Mouse (Mus musculus): ENCODE results near the gene Crbn.

The Crbn gene

GRCm38 (mm10) chr6:106799333-106800226 lies at the start of gene Crbn:
Crbn (minus strand) TSS chr6:106800077.
- DNase-seq = peak; percentile 91

- DNase-seq = no peak
Measured at GRCm38 (mm10) chr6:106840181-106840580, 40.3 kb upstream of the Crbn start.

GRCm38 (mm10) chr6:106838053-106838452 lies 38.2 kb upstream of the Crbn start:
- peak; percentile 14 for DNase-seq

GRCm38 (mm10) chr6:106835316-106835715 lies 35.4 kb upstream of the Crbn start:
- peak; percentile 5 for DNase-seq

GRCm38 (mm10) chr6:106822329-106822728 lies 22.5 kb upstream of the Crbn start:
- DNase-seq = peak; percentile 41

- DNase-seq = no peak
Measured at GRCm38 (mm10) chr6:106820566-106820965, 20.7 kb upstream of the Crbn start.

GRCm38 (mm10) chr6:106819906-106820305 lies 20.0 kb upstream of the Crbn start:
- no peak for DNase-seq

- no peak for DNase-seq
Measured at GRCm38 (mm10) chr6:106819246-106819645, 19.4 kb upstream of the Crbn start.

GRCm38 (mm10) chr6:106810686-106811085 lies 10.8 kb upstream of the Crbn start:
- peak; percentile 76 for DNase-seq

- no peak for DNase-seq
Measured at GRCm38 (mm10) chr6:106809161-106809560, 9.3 kb upstream of the Crbn start.

- DNase-seq = peak; percentile 64
Measured at GRCm38 (mm10) chr6:106804904-106805303, 5.0 kb upstream of the Crbn start.

GRCm38 (mm10) chr6:106800227-106800557 lies 315 bp upstream of the Crbn start:
- no peak for DNase-seq

- DNase-seq = peak; percentile 19
Measured at GRCm38 (mm10) chr6:106794094-106794814, 5.6 kb downstream of the Crbn start.

GRCm38 (mm10) chr6:106793621-106794020 lies 6.3 kb downstream of the Crbn start:
- DNase-seq = no peak

- no peak for DNase-seq
Measured at GRCm38 (mm10) chr6:106793088-106793487, 6.8 kb downstream of the Crbn start.

- DNase-seq = no peak
Measured at GRCm38 (mm10) chr6:106792486-106792885, 7.4 kb downstream of the Crbn start.

GRCm38 (mm10) chr6:106791429-106791828 lies 8.4 kb downstream of the Crbn start:
- no peak for DNase-seq

GRCm38 (mm10) chr6:106787138-106787537 lies 12.7 kb downstream of the Crbn start:
- DNase-seq = no peak

- DNase-seq = no peak
Measured at GRCm38 (mm10) chr6:106770046-106770445, 29.8 kb downstream of the Crbn start.

GRCm38 (mm10) chr6:106769290-106769866 lies 30.5 kb downstream of the Crbn start:
- no peak for DNase-seq

- peak; percentile 99 for DNase-seq
Measured at GRCm38 (mm10) chr6:106768640-106769289, 31.1 kb downstream of the Crbn start, which contains the start of gene Trnt1. Trnt1 (plus strand) TSS chr6:106769120.

GRCm38 (mm10) chr6:106766774-106767173 lies 33.1 kb downstream of the Crbn start:
- DNase-seq = no peak

GRCm38 (mm10) chr6:106765892-106766291 lies 34.0 kb downstream of the Crbn start:
- DNase-seq = no peak

Data from kidney, adult 9 months (tissue).